Mouse (Mus musculus) spleen, adult 2 months (tissue): ENCODE measurements around the gene Scn3b.

Experiments
- CTCF ChIP-seq: fragments of 200-500 bp; IDR thresholded peaks from 2 replicates; pipeline ENCODE4 v1.5.1; 2011; ENCODE audit warnings: mild to moderate bottlenecking, inconsistent platforms; ENCODE audit not compliant: insufficient read depth, insufficient read length, insufficient replicate concordance; ENCODE audit errors: extremely low read depth
- POLR2A ChIP-seq: fragments of 200-500 bp; IDR thresholded peaks from 2 replicates; pipeline ENCODE4 v1.6.1; 2011; ENCODE audit warnings: low read depth, low read length, inconsistent platforms

GRCm38 (mm10) chr9:40294210-40294609 is 25.2 kb downstream of the Scn3b start:
- TF ChIP-seq CTCF: no peak
- no peak for TF ChIP-seq POLR2A
